Comparison of ENCODE assay signal across 8 mouse cellular contexts in the genomic region with DNA sequence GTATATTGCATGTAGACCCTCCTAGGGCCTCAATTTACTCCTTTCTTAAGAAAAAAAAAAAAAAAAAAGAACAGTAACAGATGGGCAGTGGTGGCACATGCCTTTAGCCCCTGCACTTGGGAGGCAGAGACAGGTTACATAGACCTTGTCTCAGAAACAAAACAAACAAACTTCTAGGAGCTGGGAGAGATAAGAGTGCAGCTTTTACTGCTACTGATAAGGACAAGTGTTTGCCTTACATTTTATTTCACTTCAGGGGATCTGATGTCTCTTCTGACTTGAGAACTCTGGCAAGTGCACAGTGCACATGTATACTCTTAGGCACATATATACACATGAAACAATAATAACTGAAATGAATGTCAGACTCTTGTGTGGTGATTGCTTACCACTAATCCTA. TPM values are rescaled to one million over a fixed set of nuclear protein-coding genes. Genes with fewer than 3 reads are reported as not detected.
DNase-seq lines count a peak whose midpoint lies in the region; ATAC-seq and TF ChIP-seq lines count a peak whose summit lies in the region.

No protein-coding gene starts in this region.

- H3K79me2 ChIP-seq in CH12.LX (replicated peaks; ENCODE audit: control insufficient read depth, extremely low read depth, insufficient read depth, poor library complexity, severe bottlenecking), result peaks cover 20% of the 10 kb centered on the region

- intact Hi-C loops in heart, postnatal 10 days (cut with DNase I), result no loop called here

- no peaks in the 10 kb centered on the region for H3K9me3 ChIP-seq in heart, embryonic 13.5 days
- no peaks in the 10 kb centered on the region for H3K9me3 ChIP-seq in CH12.LX (replicated peaks; ENCODE audit: low read length)
- no peaks in the 10 kb centered on the region for H3K9me3 ChIP-seq in forebrain, embryonic 11.5 days (ENCODE audit: control insufficient read depth, low read length)
- H3K9me3 ChIP-seq in limb, embryonic 15.5 days, result no peaks in the 10 kb centered on the region

- no peak for TF ChIP-seq EP300 in CH12.LX (IDR thresholded peaks at IDR 0.05; ENCODE audit: low read length)

- H3K9ac ChIP-seq in heart, embryonic 13.5 days, result peak overlapping the region; percentile 88
- H3K9ac ChIP-seq in CH12.LX (ENCODE audit: insufficient read depth, low read depth), result peak overlapping the region; percentile 38; the same call in 1 of the 2 replicates
- H3K9ac ChIP-seq in forebrain, embryonic 11.5 days (ENCODE audit: low read length), result peak overlapping the region; percentile 57
- H3K9ac ChIP-seq in limb, embryonic 15.5 days, result no peak overlapping the region

- H3K36me3 ChIP-seq in heart, embryonic 13.5 days, result no peaks in the 10 kb centered on the region
- no peaks in the 10 kb centered on the region for H3K36me3 ChIP-seq in CH12.LX (replicated peaks in 1 of 2; ENCODE audit: control insufficient read depth in 1 of 2, insufficient read depth in 1 of 2, low read length in 1 of 2)
- H3K36me3 ChIP-seq in forebrain, embryonic 11.5 days (ENCODE audit: control insufficient read depth, insufficient read depth, low read length), result no peaks in the 10 kb centered on the region
- H3K36me3 ChIP-seq in limb, embryonic 15.5 days, result no peaks in the 10 kb centered on the region

- peak overlapping the region; percentile 84 for H3K4me2 ChIP-seq in heart, embryonic 13.5 days
- peak overlapping the region; percentile 18 for H3K4me2 ChIP-seq in CH12.LX (ENCODE audit: insufficient read depth, low read depth, poor library complexity, severe bottlenecking)
- peak overlapping the region; percentile 65; the same call in 1 of the 2 replicates for H3K4me2 ChIP-seq in forebrain, embryonic 11.5 days (ENCODE audit: low read depth, low read length, severe bottlenecking)
- peak overlapping the region; percentile 63 for H3K4me2 ChIP-seq in limb, embryonic 15.5 days

- H3K27ac ChIP-seq in heart, embryonic 13.5 days (replicated peaks), result peak overlapping the region; percentile 94
- H3K27ac ChIP-seq in CH12.LX (ENCODE audit: insufficient read depth, low read depth), result no peak overlapping the region
- peak overlapping the region; percentile 91 for H3K27ac ChIP-seq in forebrain, embryonic 11.5 days (ENCODE audit: low read depth, low read length)
- peak overlapping the region; percentile 96 for H3K27ac ChIP-seq in limb, embryonic 15.5 days

- no peaks in the 10 kb centered on the region for H3K27me3 ChIP-seq in heart, embryonic 13.5 days (replicated peaks)
- H3K27me3 ChIP-seq in CH12.LX (replicated peaks), result no peaks in the 10 kb centered on the region
- H3K27me3 ChIP-seq in forebrain, embryonic 11.5 days (ENCODE audit: control insufficient read depth, insufficient read depth, low read length), result no peaks in the 10 kb centered on the region
- no peaks in the 10 kb centered on the region for H3K27me3 ChIP-seq in limb, embryonic 15.5 days

- no peak for TF ChIP-seq POLR2A in CH12.LX (IDR thresholded peaks at IDR 0.05; ENCODE audit: low read depth, low read length)

- H3K4me3 ChIP-seq in heart, embryonic 13.5 days, result peak overlapping the region; percentile 56
- H3K4me3 ChIP-seq in CH12.LX (replicated peaks in 1 of 3; ENCODE audit: low read depth in 2 of 3, low read length in 2 of 3, poor library complexity in 1 of 3), result peak overlapping the region in 1 of 3 experiments; percentile 6
- peak overlapping the region; percentile 10; the same call in 1 of the 2 replicates for H3K4me3 ChIP-seq in forebrain, embryonic 11.5 days (ENCODE audit: low read depth, low read length)
- peak overlapping the region; percentile 32 for H3K4me3 ChIP-seq in limb, embryonic 15.5 days

- no peak for ATAC-seq in heart, embryonic 13.5 days (ENCODE audit: extremely low read depth, insufficient number of reproducible peaks, low FRiP score, low TSS enrichment)
- ATAC-seq in forebrain, embryonic 11.5 days (replicated peaks; ENCODE audit: low FRiP score), result no peak
- no peak for ATAC-seq in limb, embryonic 15.5 days (ENCODE audit: insufficient number of reproducible peaks, low FRiP score, low TSS enrichment, low read depth)

- dilution Hi-C loops in CH12.LX (cut with MboI; ENCODE audit: extremely low pct_ligation_motif_present, extremely low pct_unique_long_range_greater_than_20kb, low sequenced_read_pairs), result no loop called here

- no peak for TF ChIP-seq RAD21 in CH12.LX (IDR thresholded peaks at IDR 0.05; ENCODE audit: low read depth, low read length)

- no peak for DNase-seq in heart, postnatal 10 days
- no peak for DNase-seq in CH12.LX (ENCODE audit: extremely low read depth)
- DNase-seq in forebrain, embryonic 11.5 days (ENCODE audit: low spot score), result no peak
- no peak for DNase-seq in yolk sac, embryonic 10.5 days (ENCODE audit: low spot score)
- no peak for DNase-seq in cerebellum, postnatal 25 days
- DNase-seq in right cerebral cortex, postnatal 36 days (ENCODE audit: low spot score in 2 of 2), result no peak

- TF ChIP-seq CTCF in CH12.LX (conservative IDR thresholded peaks at IDR 0.05 in 1 of 2, IDR thresholded peaks at IDR 0.05 in 1 of 2; ENCODE audit: low read depth in 2 of 2, low read length in 2 of 2), result no peak

- in situ Hi-C loops in CH12.LX (cut with MboI; ENCODE audit: low pct_ligation_motif_present, low pct_unique_long_range_greater_than_20kb, low sequenced_read_pairs), result no loop called here

- H3K4me1 ChIP-seq in heart, embryonic 13.5 days, result peaks cover 69% of the 10 kb centered on the region
- peaks cover 7 to 36% of the 10 kb centered on the region in 2 experiments for H3K4me1 ChIP-seq in CH12.LX (ENCODE audit: control insufficient read depth in 1 of 2, insufficient read depth in 2 of 2)
- H3K4me1 ChIP-seq in forebrain, embryonic 11.5 days (replicated peaks; ENCODE audit: control insufficient read depth, insufficient read depth, low read length), result peaks cover 28% of the 10 kb centered on the region
- peaks cover 60% of the 10 kb centered on the region for H3K4me1 ChIP-seq in limb, embryonic 15.5 days

TF ChIP-seq in CH12.LX, 34 proteins besides CTCF, POLR2A, EP300 and RAD21:
- TF ChIP-seq USF1 (IDR thresholded peaks at IDR 0.05; ENCODE audit: low read depth, low read length) (no peak), MAX (IDR thresholded peaks at IDR 0.05; ENCODE audit: low read length) (no peak), ZNF384 (IDR thresholded peaks at IDR 0.05; ENCODE audit: low read depth, low read length) (no peak)

RNA-seq across cellular contexts. Expression of gene Ier2, which starts 5.4 kb away (rescaled TPM):
- 43.0 and 44.8 TPM in 2 replicates for polyA plus RNA-seq in heart, embryonic 13.5 days (2015; fragmentation: Nextera tagmentation; extraction: Ambion mirVana)
- 10 to 100 TPM; 30.8 to 31.4 TPM for total RNA-seq in heart, postnatal 10 days (2021)
- total RNA-seq in CH12.LX (2012; rRNA removed), result 22.7 and 30.3 TPM in 2 replicates
- 30.9 and 35.4 TPM in 2 replicates for total RNA-seq in CH12.LX (2014; rRNA removed)
- 25.7 and 26.3 TPM in 2 replicates for polyA plus RNA-seq in CH12.LX (2012; ENCODE audit: insufficient read length, low read depth)
- 67.3 and 68.7 TPM in 2 replicates for polyA plus RNA-seq in forebrain, embryonic 11.5 days (2014; fragmentation: Nextera tagmentation; extraction: Ambion mirVana)
- polyA plus RNA-seq in limb, embryonic 15.5 days (2015; fragmentation: Nextera tagmentation; extraction: Ambion mirVana), result 80.6 and 81.7 TPM in 2 replicates

RNA-seq across cellular contexts. Expression of gene Trmt1, which starts 28.9 kb away (rescaled TPM):
- 47.6 and 51.6 TPM in 2 replicates for polyA plus RNA-seq in heart, embryonic 13.5 days (2015; fragmentation: Nextera tagmentation; extraction: Ambion mirVana)
- total RNA-seq in heart, postnatal 10 days (2021), result 10 to 100 TPM; 40.3 to 40.6 TPM
- total RNA-seq in CH12.LX (2012; rRNA removed), result 157 and 160 TPM in 2 replicates
- total RNA-seq in CH12.LX (2014; rRNA removed), result 77.0 and 94.5 TPM in 2 replicates
- 140 and 157 TPM in 2 replicates for polyA plus RNA-seq in CH12.LX (2012; ENCODE audit: insufficient read length, low read depth)
- 52.7 and 72.3 TPM in 2 replicates for polyA plus RNA-seq in forebrain, embryonic 11.5 days (2014; fragmentation: Nextera tagmentation; extraction: Ambion mirVana)
- 63.3 and 64.5 TPM in 2 replicates for polyA plus RNA-seq in limb, embryonic 15.5 days (2015; fragmentation: Nextera tagmentation; extraction: Ambion mirVana)

RNA-seq across cellular contexts. Expression of gene Nacc1, which starts 30.5 kb away (rescaled TPM):
- polyA plus RNA-seq in heart, embryonic 13.5 days (2015; fragmentation: Nextera tagmentation; extraction: Ambion mirVana), result 15.1 and 15.7 TPM in 2 replicates
- 10 to 100 TPM; 50.2 TPM for total RNA-seq in heart, postnatal 10 days (2021)
- total RNA-seq in CH12.LX (2012; rRNA removed) (45.1 and 49.0 TPM in 2 replicates), CH12.LX (2014; rRNA removed) (21.9 and 23.3 TPM in 2 replicates)
- polyA plus RNA-seq in CH12.LX (2012; ENCODE audit: insufficient read length, low read depth), result 73.0 and 84.1 TPM in 2 replicates
- 34.6 and 37.7 TPM in 2 replicates for polyA plus RNA-seq in forebrain, embryonic 11.5 days (2014; fragmentation: Nextera tagmentation; extraction: Ambion mirVana)
- 13.5 and 13.8 TPM in 2 replicates for polyA plus RNA-seq in limb, embryonic 15.5 days (2015; fragmentation: Nextera tagmentation; extraction: Ambion mirVana)

RNA-seq across cellular contexts. Expression of gene Lyl1, which starts 44.1 kb away (rescaled TPM):
- 15.4 and 17.1 TPM in 2 replicates for polyA plus RNA-seq in heart, embryonic 13.5 days (2015; fragmentation: Nextera tagmentation; extraction: Ambion mirVana)
- 1 to 10 TPM; 8.4 to 9.1 TPM for total RNA-seq in heart, postnatal 10 days (2021)
- total RNA-seq in CH12.LX (2012; rRNA removed) (38.5 and 45.5 TPM in 2 replicates), CH12.LX (2014; rRNA removed) (20.3 and 20.6 TPM in 2 replicates)
- polyA plus RNA-seq in CH12.LX (2012; ENCODE audit: insufficient read length, low read depth), result 53.2 and 54.5 TPM in 2 replicates
- polyA plus RNA-seq in forebrain, embryonic 11.5 days (2014; fragmentation: Nextera tagmentation; extraction: Ambion mirVana), result 5.0 and 5.7 TPM in 2 replicates
- polyA plus RNA-seq in limb, embryonic 15.5 days (2015; fragmentation: Nextera tagmentation; extraction: Ambion mirVana), result 5.6 and 6.0 TPM in 2 replicates

Comparison
In these comparisons a context has a peak if more than half of its experiments do, and no peak if none do; other contexts are left out.
1. H3K4me2 ChIP-seq: peak in every context shown above with its lines; median percentile 84 in heart, embryonic 13.5 days; 65 in forebrain, embryonic 11.5 days; 63 in limb, embryonic 15.5 days; 18 in CH12.LX.